Mouse (Mus musculus) cerebellum, adult 2 months (tissue): ENCODE measurements at regions not wholly inside any gene's neighbourhood (a gene's known extent, or its start where the extent isn't known, plus 50 kb on each side); places are given as distances from the start of the nearest gene placed in this dataset.

Source experiments
- CTCF ChIP-seq: fragments of 200-500 bp; IDR thresholded peaks from 2 replicates; pipeline ENCODE4 v1.5.1; 2011; ENCODE audit warnings: low read depth, mild to moderate bottlenecking, control low read depth, low read length, moderate library complexity, borderline replicate concordance; ENCODE audit not compliant: insufficient read depth
- POLR2A ChIP-seq: fragments of 200-500 bp; IDR thresholded peaks from 2 replicates; pipeline ENCODE4 v1.6.1; 2011; ENCODE audit warnings: low read length, control low read depth, borderline replicate concordance; ENCODE audit not compliant: insufficient read depth

DNA sequence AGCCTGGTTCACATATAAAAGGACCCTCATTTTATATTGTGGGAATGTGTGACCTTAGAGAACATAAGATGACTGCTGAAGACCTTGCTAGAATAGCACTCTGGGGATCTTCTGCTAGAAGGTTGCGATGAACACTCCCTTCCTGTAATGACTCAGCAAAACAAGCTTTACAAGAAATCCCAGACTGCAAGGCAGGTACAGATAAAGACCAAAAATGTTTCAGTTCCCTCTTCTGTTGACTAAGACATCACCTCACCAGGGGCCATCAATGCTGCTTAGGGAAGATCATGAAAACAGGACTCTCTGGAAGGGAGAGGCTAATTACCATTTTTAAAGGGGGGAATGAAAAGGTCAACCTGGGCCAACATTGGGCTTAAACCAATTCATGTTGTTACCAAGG, 613.7 kb downstream of the Pla2g4a start:
- no peak for TF ChIP-seq CTCF
- no peak for TF ChIP-seq POLR2A
